Mouse (Mus musculus) MEL (cell line): ENCODE results near the gene Apol7e.

ENCODE experiments used
- CTCF ChIP-seq, 3 experiments: IDR thresholded peaks in 2 of 3; conservative IDR thresholded peaks in 1 of 3; 2 replicates each; pipeline ENCODE4 v1.5.1; 2011 to 2012; ENCODE audit warnings: low read length in 3 of 3, low read depth in 2 of 3, mild to moderate bottlenecking in 2 of 3, improper control_type of control experiment in 1 of 3, inconsistent platforms in 1 of 3, mixed read lengths in 1 of 3, moderate library complexity in 1 of 3; ENCODE audit not compliant: control insufficient read depth in 1 of 3, insufficient read depth in 1 of 3, poor library complexity in 1 of 3, severe bottlenecking in 1 of 3
- ETS1 ChIP-seq: IDR thresholded peaks from 2 replicates; pipeline ENCODE4 v1.6.1; 2012; ENCODE audit warnings: low read depth, mild to moderate bottlenecking, inconsistent platforms, low read length, improper control_type of control experiment, moderate library complexity
- GABPA ChIP-seq: IDR thresholded peaks from 2 replicates; pipeline ENCODE4 v1.6.1; 2012; ENCODE audit warnings: low read depth, mild to moderate bottlenecking, inconsistent platforms, low read length, improper control_type of control experiment, moderate library complexity
- MAFK ChIP-seq: IDR thresholded peaks from 2 replicates; pipeline ENCODE4 v1.6.1; 2011; ENCODE audit warnings: low read depth, mild to moderate bottlenecking, low read length, improper control_type of control experiment, borderline replicate concordance
- MEF2A ChIP-seq: IDR thresholded peaks from 2 replicates; pipeline ENCODE4 v1.6.1; 2014; ENCODE audit warnings: low read depth, mild to moderate bottlenecking, inconsistent platforms, low read length, improper control_type of control experiment; ENCODE audit not compliant: poor library complexity, insufficient replicate concordance, severe bottlenecking; ENCODE audit errors: extremely low read depth
- POLR2A ChIP-seq, 2 experiments: IDR thresholded peaks; 2 replicates each; pipeline ENCODE4 v1.6.1; 2011 to 2012; ENCODE audit warnings: low read length in 2 of 2, mild to moderate bottlenecking in 2 of 2, control low read depth in 1 of 2, improper control_type of control experiment in 1 of 2, low read depth in 1 of 2, moderate library complexity in 1 of 2; ENCODE audit not compliant: control insufficient read depth in 1 of 2, insufficient read depth in 1 of 2, poor library complexity in 1 of 2
- RCOR1 ChIP-seq: IDR thresholded peaks from 2 replicates; pipeline ENCODE4 v1.6.1; 2012; ENCODE audit warnings: low read depth, mild to moderate bottlenecking, inconsistent platforms, low read length, improper control_type of control experiment

DNA sequence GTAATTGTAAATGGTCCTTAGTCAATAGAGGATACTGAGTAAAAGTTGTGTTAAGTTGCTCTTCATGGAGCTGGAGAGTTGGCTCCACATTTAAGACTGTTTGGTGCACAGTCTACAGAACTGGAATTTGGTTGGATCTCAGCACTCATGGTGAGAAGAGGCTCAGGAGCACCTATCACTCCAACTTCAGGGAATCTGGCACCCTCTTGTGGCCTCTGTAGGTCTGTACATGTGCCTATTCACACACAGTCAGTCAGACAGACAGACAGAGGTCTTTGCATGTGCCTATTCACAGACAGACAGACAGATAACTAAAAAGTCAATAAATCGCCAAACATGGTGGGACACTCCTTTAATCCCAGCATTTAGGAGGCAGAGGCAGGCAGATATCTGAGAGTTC, 51.8 kb downstream of the Apol7e start:
- TF ChIP-seq CTCF (IDR thresholded peaks at IDR 0.05 in 2 of 3, conservative IDR thresholded peaks at IDR 0.05 in 1 of 3; ENCODE audit: control insufficient read depth in 1 of 3, insufficient read depth in 1 of 3, low read depth in 2 of 3, low read length in 3 of 3, poor library complexity in 1 of 3, severe bottlenecking in 1 of 3) (peak; percentile 65 to 85 (median 77)), POLR2A (IDR thresholded peaks at IDR 0.05; ENCODE audit: control insufficient read depth in 1 of 2, insufficient read depth in 1 of 2, low read depth in 1 of 2, low read length in 2 of 2, poor library complexity in 1 of 2) (no peak), ETS1 (no peak), GABPA (no peak), RCOR1 (no peak), MAFK (no peak), MEF2A (no peak)
